Mouse (Mus musculus): Measurements from ENCODE around the gene P2rx4. TPM values are rescaled to one million over a fixed set of nuclear protein-coding genes. Genes with fewer than 3 reads are reported as not detected.

P2rx4 gene
- polyA plus RNA-seq, 1 experiment, result 9.0 TPM

GRCm38 (mm10) chr5:122719168-122719567, 11.8 kb downstream of the P2rx4 start:
- TF ChIP-seq POLR2A (IDR thresholded peaks at IDR 0.05; ENCODE audit: control insufficient read depth, low read depth, low read length), result no peak
- no peak for TF ChIP-seq CTCF (IDR thresholded peaks at IDR 0.05; ENCODE audit: control insufficient read depth, insufficient read depth, insufficient replicate concordance, low read depth, low read length)

DNA sequence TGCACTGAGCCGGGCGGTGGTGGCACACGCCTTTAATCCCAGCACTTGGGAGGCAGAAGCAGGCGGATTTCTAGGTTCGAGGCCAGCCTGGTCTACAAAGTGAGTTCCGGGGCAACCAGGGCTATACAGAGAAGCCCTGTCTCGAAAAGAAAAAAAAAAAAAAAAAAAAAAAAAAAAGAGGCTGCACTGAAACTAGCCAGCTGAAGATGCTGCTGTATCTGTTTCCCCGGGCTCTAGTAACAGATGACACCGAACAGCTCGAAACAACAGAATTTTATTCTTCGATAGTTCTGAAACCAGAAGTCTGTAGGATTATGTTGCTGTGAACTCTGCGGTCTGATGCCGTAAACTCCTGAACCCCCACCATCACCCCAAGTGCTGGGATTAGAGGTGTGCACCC, 18.1 kb downstream of the P2rx4 start:
- Histone ChIP-seq H3K4me3 (ENCODE audit: control insufficient read depth, low read depth, low read length) (no peak overlapping the region), H3K4me1 (ENCODE audit: control insufficient read depth, insufficient read depth, low read length) (peaks cover 7% of the 10 kb centered on the region), H3K27ac (ENCODE audit: control insufficient read depth, insufficient read depth, low read depth, low read length) (no peak overlapping the region), H3K27me3 (ENCODE audit: control insufficient read depth, insufficient read depth, low read length) (no peaks in the 10 kb centered on the region), H3K36me3 (ENCODE audit: control insufficient read depth, insufficient read depth, low read length) (no peaks in the 10 kb centered on the region)
- TF ChIP-seq CTCF (IDR thresholded peaks at IDR 0.05; ENCODE audit: control insufficient read depth, insufficient read depth, insufficient replicate concordance, low read depth, low read length) (no peak), POLR2A (IDR thresholded peaks at IDR 0.05; ENCODE audit: control insufficient read depth, low read depth, low read length) (no peak)

More at GRCm38 (mm10) chr5:122719168-122719567, 11.8 kb downstream of the P2rx4 start:
- Histone ChIP-seq H3K27me3 (ENCODE audit: control insufficient read depth, insufficient read depth, low read length) (no peaks in the 10 kb centered on the region), H3K36me3 (ENCODE audit: control insufficient read depth, insufficient read depth, low read length) (no peaks in the 10 kb centered on the region), H3K4me3 (ENCODE audit: control insufficient read depth, low read depth, low read length) (no peak overlapping the region), H3K27ac (ENCODE audit: control insufficient read depth, insufficient read depth, low read depth, low read length) (no peak overlapping the region), H3K4me1 (ENCODE audit: control insufficient read depth, insufficient read depth, low read length) (no peaks in the 10 kb centered on the region; the same call in 1 of the 2 replicates)

DNA sequence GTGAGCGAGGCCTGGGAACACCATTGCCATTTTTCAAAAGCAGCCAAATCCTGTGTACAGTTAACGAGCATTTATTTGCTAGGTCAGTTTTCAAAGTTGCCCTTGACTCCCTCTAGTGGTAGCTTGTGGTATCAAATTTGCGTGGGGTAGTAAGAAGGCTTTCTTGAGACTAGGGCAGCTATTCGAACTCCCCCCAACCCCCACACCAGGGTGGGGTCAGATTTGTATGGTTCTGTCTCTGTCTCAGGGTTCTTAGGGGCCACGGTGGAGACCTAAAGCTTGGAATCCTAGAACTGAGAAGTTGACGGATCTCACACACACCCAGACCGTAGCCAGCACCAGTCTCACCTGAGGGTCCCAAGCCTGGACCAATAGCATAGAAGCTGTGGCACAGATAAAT, 18.7 kb downstream of the P2rx4 start:
- Histone ChIP-seq H3K27ac (ENCODE audit: control insufficient read depth, insufficient read depth, low read depth, low read length) (no peak overlapping the region), H3K4me1 (ENCODE audit: control insufficient read depth, insufficient read depth, low read length) (peaks cover 7% of the 10 kb centered on the region), H3K27me3 (ENCODE audit: control insufficient read depth, insufficient read depth, low read length) (no peaks in the 10 kb centered on the region), H3K4me3 (ENCODE audit: control insufficient read depth, low read depth, low read length) (no peak overlapping the region), H3K36me3 (ENCODE audit: control insufficient read depth, insufficient read depth, low read length) (no peaks in the 10 kb centered on the region)
- TF ChIP-seq CTCF (IDR thresholded peaks at IDR 0.05; ENCODE audit: control insufficient read depth, insufficient read depth, insufficient replicate concordance, low read depth, low read length) (peak; percentile 33; the same call in 1 of the 2 replicates), POLR2A (IDR thresholded peaks at IDR 0.05; ENCODE audit: control insufficient read depth, low read depth, low read length) (no peak)

DNA sequence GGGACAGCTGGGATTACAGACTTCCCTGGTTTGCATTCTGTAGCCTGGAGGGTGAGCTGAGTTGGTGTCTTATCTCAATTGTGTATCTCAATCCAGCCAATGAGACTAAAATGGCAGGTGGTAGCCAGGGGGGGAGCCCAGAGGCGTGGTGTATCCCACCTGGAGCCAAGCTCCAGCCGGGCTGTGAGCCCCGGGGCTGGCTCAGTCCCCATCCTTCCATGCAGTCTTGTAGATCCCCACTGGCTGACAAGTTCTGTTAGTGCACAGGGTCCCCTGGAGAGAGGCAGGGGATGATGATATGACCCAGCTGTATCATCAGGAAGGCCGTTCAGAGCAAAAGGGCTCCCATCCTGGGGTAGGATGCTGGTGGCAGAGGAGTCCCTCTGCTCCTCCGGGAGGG, 19.3 kb downstream of the P2rx4 start:
- Histone ChIP-seq H3K27me3 (ENCODE audit: control insufficient read depth, insufficient read depth, low read length) (no peaks in the 10 kb centered on the region), H3K27ac (ENCODE audit: control insufficient read depth, insufficient read depth, low read depth, low read length) (no peak overlapping the region), H3K4me3 (ENCODE audit: control insufficient read depth, low read depth, low read length) (no peak overlapping the region), H3K36me3 (ENCODE audit: control insufficient read depth, insufficient read depth, low read length) (no peaks in the 10 kb centered on the region), H3K4me1 (ENCODE audit: control insufficient read depth, insufficient read depth, low read length) (peaks cover 7% of the 10 kb centered on the region)
- no peak for TF ChIP-seq CTCF (IDR thresholded peaks at IDR 0.05; ENCODE audit: control insufficient read depth, insufficient read depth, insufficient replicate concordance, low read depth, low read length)
- TF ChIP-seq POLR2A (IDR thresholded peaks at IDR 0.05; ENCODE audit: control insufficient read depth, low read depth, low read length), result no peak

DNA sequence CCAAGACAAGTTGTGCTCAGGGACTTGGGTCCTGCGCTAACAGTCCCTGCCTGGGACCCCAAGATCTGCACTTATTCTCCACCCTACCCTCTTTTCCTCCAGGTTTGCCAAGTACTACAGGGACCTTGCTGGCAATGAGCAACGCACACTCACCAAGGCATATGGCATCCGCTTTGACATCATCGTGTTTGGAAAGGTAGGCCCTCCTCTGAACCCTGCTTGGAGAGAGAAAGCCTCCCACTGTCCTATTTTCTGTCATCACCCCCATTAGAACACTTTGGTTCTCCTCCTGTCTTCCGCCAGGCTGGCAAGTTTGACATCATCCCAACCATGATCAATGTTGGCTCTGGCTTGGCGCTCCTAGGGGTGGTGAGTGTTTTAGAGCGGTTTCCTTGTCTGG, 19.8 kb downstream of the P2rx4 start:
- Histone ChIP-seq H3K36me3 (ENCODE audit: control insufficient read depth, insufficient read depth, low read length) (no peaks in the 10 kb centered on the region), H3K4me3 (ENCODE audit: control insufficient read depth, low read depth, low read length) (no peak overlapping the region)
- TF ChIP-seq POLR2A (IDR thresholded peaks at IDR 0.05; ENCODE audit: control insufficient read depth, low read depth, low read length) (no peak), CTCF (IDR thresholded peaks at IDR 0.05; ENCODE audit: control insufficient read depth, insufficient read depth, insufficient replicate concordance, low read depth, low read length) (no peak)

DNA sequence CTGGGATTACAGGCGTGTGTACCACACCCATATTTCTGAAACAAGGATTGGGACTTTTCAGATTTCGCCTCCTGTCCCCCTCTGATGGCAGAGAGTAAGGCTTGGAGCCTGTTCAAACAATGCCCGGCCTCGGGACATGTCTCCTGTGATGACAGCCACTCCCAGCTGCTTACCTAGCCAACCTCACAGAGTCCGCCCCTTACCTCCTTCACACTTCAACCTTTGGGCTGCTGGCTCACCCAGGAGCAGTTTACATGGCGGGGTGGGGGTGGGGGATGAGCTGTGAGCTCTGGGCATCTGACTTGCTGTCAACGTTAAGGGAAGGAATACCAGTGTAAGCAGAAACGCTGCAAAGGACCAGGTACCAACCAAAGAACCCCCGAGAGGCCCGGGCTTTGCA, 23.4 kb downstream of the P2rx4 start:
- TF ChIP-seq POLR2A (IDR thresholded peaks at IDR 0.05; ENCODE audit: control insufficient read depth, low read depth, low read length), result no peak
- no peak for TF ChIP-seq CTCF (IDR thresholded peaks at IDR 0.05; ENCODE audit: control insufficient read depth, insufficient read depth, insufficient replicate concordance, low read depth, low read length)
- Histone ChIP-seq H3K27me3 (ENCODE audit: control insufficient read depth, insufficient read depth, low read length) (no peaks in the 10 kb centered on the region), H3K4me3 (ENCODE audit: control insufficient read depth, low read depth, low read length) (no peak overlapping the region), H3K4me1 (ENCODE audit: control insufficient read depth, insufficient read depth, low read length) (peaks cover 6% of the 10 kb centered on the region), H3K36me3 (ENCODE audit: control insufficient read depth, insufficient read depth, low read length) (no peaks in the 10 kb centered on the region), H3K27ac (ENCODE audit: control insufficient read depth, insufficient read depth, low read depth, low read length) (no peak overlapping the region)

More for the DNA sequence above, 19.8 kb downstream of the P2rx4 start:
- H3K4me1 ChIP-seq (ENCODE audit: control insufficient read depth, insufficient read depth, low read length), result peaks cover 7% of the 10 kb centered on the region
- no peak overlapping the region for H3K27ac ChIP-seq (ENCODE audit: control insufficient read depth, insufficient read depth, low read depth, low read length)
- H3K27me3 ChIP-seq (ENCODE audit: control insufficient read depth, insufficient read depth, low read length), result no peaks in the 10 kb centered on the region

DNA sequence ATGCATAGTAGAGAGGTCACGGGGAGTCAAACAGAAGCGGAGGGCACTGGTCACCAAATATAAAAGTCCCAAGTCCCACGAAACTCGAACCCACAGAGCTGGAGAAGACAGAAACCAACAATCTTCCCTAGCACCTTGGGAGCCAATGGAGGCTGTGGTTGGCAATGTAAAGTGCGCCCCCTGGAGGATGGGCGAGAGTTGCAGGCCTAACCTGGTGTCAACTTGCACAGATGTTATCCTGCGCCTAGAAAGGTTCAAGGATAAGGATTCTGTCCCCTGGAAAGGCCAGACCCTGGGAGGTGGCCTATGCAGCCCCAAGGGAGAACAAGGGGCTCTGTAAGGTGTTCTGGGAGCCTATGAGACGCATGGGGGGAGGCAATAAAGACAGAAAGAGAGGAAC, 24.0 kb downstream of the P2rx4 start:
- H3K36me3 ChIP-seq (ENCODE audit: control insufficient read depth, insufficient read depth, low read length), result no peaks in the 10 kb centered on the region
- no peak overlapping the region for H3K27ac ChIP-seq (ENCODE audit: control insufficient read depth, insufficient read depth, low read depth, low read length)
- H3K27me3 ChIP-seq (ENCODE audit: control insufficient read depth, insufficient read depth, low read length), result no peaks in the 10 kb centered on the region
- no peak overlapping the region for H3K4me3 ChIP-seq (ENCODE audit: control insufficient read depth, low read depth, low read length)
- TF ChIP-seq CTCF (IDR thresholded peaks at IDR 0.05; ENCODE audit: control insufficient read depth, insufficient read depth, insufficient replicate concordance, low read depth, low read length) (peak; percentile 90), POLR2A (IDR thresholded peaks at IDR 0.05; ENCODE audit: control insufficient read depth, low read depth, low read length) (no peak)
- peaks cover 3% of the 10 kb centered on the region for H3K4me1 ChIP-seq (ENCODE audit: control insufficient read depth, insufficient read depth, low read length)
